Mouse (Mus musculus) testis, adult 2 months (tissue): ENCODE measurements around the gene Tctn1. TPM values are rescaled to one million over a fixed set of nuclear protein-coding genes. Genes with fewer than 3 reads are reported as not detected.
A peak's percentile ranks its signal among the peaks of the same experiment; 100 is the strongest.

Source experiments
- H3K27ac ChIP-seq: fragments of 200-500 bp; 2 replicates; pipeline ENCODE4 v1.5.1; 2012; ENCODE audit warnings: low read depth, low read length; ENCODE audit not compliant: control insufficient read depth, insufficient read depth
- H3K27me3 ChIP-seq: fragments of 200-500 bp; 2 replicates; pipeline ENCODE4 v1.6.1; 2012; ENCODE audit warnings: mild to moderate bottlenecking, low read length, moderate library complexity; ENCODE audit not compliant: control insufficient read depth, insufficient read depth
- H3K36me3 ChIP-seq: fragments of 200-500 bp; 2 replicates; pipeline ENCODE4 v1.6.1; 2012; ENCODE audit warnings: mild to moderate bottlenecking, low read length; ENCODE audit not compliant: control insufficient read depth, insufficient read depth
- H3K4me1 ChIP-seq: fragments of 200-500 bp; 2 replicates; pipeline ENCODE4 v1.6.1; 2012; ENCODE audit warnings: low read length; ENCODE audit not compliant: control insufficient read depth, insufficient read depth
- H3K4me3 ChIP-seq: fragments of 200-500 bp; 2 replicates; pipeline ENCODE4 v1.5.1; 2012; ENCODE audit warnings: low read depth, mild to moderate bottlenecking, low read length, moderate library complexity, mixed read lengths; ENCODE audit not compliant: control insufficient read depth
- CTCF ChIP-seq: fragments of 200-500 bp; IDR thresholded peaks from 2 replicates; pipeline ENCODE4 v1.5.1; 2012; ENCODE audit warnings: low read depth, mild to moderate bottlenecking, inconsistent platforms, low read length, moderate library complexity; ENCODE audit not compliant: control insufficient read depth, insufficient read depth, insufficient replicate concordance
- POLR2A ChIP-seq: fragments of 200-500 bp; IDR thresholded peaks from 2 replicates; pipeline ENCODE4 v1.6.1; 2012; ENCODE audit warnings: low read depth, mild to moderate bottlenecking, inconsistent platforms, low read length, moderate library complexity; ENCODE audit not compliant: control insufficient read depth
- polyA plus RNA-seq: library from polyadenylated mRNA; depleted of rRNA; stranded (reverse); fragments of >200 nt; gene quantifications from 2 replicates; pipeline ENCODE4 v1.2.3, GENCODE M21; 2012

Tctn1 gene
- polyA plus RNA-seq, 1 experiment = 59.8 TPM

DNA sequence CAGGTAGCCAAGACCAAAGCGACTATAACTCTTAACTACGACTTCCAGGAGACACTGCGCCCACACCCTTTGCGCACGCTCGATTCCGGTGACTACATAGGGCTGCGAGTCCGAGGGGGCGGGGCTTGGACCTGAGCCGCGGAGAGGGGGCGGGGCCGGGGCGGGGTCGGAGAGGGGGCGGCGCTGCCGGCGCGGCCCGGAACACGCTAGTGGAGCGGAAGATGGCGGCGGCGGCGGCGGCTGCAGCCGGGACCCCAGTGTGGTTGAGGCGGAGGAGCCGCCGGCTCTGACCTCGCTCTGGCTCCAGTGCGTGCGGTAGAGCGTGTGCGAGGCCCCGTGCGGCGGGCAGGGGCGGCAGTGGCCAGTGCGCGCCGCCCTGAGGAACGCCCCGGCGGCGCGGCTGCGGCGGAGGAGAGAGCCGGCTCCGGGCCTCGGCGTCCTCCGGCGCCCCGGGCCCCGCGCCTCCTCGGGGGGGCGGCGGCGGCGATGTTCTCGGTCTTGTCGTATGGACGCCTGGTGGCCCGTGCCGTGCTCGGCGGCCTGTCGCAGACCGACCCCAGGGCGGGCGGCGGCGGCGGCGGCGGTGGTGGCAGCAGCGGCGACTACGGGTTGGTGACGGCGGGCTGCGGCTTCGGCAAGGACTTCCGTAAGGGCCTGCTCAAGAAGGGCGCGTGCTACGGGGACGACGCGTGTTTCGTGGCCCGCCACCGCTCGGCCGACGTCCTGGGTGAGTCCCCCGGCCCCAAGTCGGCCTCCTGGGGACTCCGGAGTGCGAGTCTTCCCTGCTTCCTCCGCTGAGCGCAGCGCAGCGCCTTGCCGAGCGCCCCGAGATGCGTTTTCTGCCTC, 20.1 kb upstream of the Tctn1 start, which contains the start of gene Pptc7:
Gene Pptc7, plus strand, starts transcription at position 183 of the 846 bp plus-strand sequence.
- TF ChIP-seq CTCF (no peak), POLR2A (peak; percentile 82)
- H3K4me1 ChIP-seq = peaks cover 17% of the 10 kb centered on the region

DNA sequence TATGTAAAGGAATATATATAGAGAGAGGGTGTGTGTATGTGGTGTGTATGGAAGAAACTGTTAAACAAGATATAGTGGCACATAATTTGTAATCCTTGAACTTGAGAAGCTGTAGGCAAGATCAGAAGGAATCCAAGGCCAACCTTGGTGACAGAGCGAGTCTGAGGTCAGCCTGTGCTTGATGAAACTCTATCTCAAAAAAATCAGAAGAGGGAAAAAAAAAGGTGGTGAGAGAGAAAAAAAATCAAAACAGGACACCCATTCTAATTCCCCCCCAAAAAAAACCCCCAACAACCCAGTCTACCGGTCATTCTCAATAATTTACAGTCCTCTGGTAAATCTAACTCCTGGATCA, 19.5 kb upstream of the Tctn1 start:
- Histone ChIP-seq H3K4me1 (peaks cover 17% of the 10 kb centered on the region), H3K27me3 (no peaks in the 10 kb centered on the region), H3K4me3 (peak overlapping the region; percentile 90), H3K36me3 (no peaks in the 10 kb centered on the region), H3K27ac (peak overlapping the region; percentile 58; the same call in 1 of the 2 replicates)
- no peak for TF ChIP-seq POLR2A
- TF ChIP-seq CTCF = no peak

More for the DNA sequence above, 20.1 kb upstream of the Tctn1 start, which contains the start of gene Pptc7:
- H3K36me3 ChIP-seq = no peaks in the 10 kb centered on the region
- H3K4me3 ChIP-seq = peak within 1 kb of the TSS; percentile 90
- no peaks in the 10 kb centered on the region for H3K27me3 ChIP-seq
- peak within 1 kb of the TSS; percentile 91 for H3K27ac ChIP-seq

DNA sequence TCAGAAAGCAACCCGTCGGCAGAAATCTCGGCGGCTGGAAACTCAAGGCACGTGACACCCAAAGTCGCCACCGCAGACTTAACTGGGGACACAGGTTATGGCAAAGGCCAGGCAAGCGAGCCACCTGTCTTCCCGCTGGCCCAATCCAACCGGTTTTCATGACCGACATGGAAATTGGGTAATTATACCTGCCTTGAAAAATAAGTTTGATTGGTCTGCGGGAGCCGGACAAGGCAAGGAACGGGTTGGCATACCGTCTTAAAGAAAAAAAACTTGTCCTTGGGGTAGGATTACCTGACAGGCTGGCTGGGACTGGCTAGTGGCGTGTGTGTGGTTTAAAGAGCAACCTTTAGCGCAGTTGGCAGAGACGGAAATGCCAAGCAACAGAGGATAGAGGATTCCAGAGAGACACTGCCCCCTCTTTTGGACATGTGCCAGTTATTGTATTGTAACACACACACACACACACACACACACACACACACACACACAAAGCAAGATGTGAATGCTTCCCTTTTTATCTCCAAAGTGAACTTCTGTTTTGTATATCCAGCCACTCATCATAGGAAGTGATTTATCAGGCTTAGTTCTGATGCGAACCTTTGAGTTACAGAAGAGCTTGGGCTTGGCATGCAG, 16.7 kb upstream of the Tctn1 start:
- peak overlapping the region; percentile 21; the same call in 1 of the 2 replicates for H3K27ac ChIP-seq
- no peaks in the 10 kb centered on the region for H3K36me3 ChIP-seq
- H3K4me1 ChIP-seq = peaks cover 25% of the 10 kb centered on the region
- no peaks in the 10 kb centered on the region for H3K27me3 ChIP-seq
- no peak overlapping the region for H3K4me3 ChIP-seq
- TF ChIP-seq CTCF = no peak
- TF ChIP-seq POLR2A = no peak

DNA sequence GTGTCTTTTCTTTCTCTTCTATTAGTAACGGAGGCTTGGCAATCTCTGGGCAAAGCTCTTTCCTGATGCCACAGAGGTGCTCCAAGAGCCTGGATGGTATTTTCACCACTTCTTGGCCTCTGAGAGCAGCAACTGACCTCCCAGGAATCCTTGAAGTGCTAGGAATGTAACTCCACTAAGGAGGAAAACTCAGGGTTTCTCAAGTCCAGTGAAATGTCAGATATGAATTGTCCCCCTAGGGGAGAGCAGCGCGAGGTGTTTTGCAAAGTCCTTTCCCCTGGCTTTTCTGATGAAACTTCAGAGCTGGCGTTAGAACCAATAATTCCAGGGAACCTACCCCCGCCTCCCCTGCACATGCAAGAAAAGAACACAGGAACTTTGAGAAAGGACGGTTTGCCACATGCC, 16.2 kb upstream of the Tctn1 start:
- Histone ChIP-seq H3K27ac (peak overlapping the region; percentile 21; the same call in 1 of the 2 replicates), H3K27me3 (no peaks in the 10 kb centered on the region), H3K36me3 (no peaks in the 10 kb centered on the region), H3K4me3 (no peak overlapping the region), H3K4me1 (peaks cover 28% of the 10 kb centered on the region)
- TF ChIP-seq POLR2A = no peak
- no peak for TF ChIP-seq CTCF

DNA sequence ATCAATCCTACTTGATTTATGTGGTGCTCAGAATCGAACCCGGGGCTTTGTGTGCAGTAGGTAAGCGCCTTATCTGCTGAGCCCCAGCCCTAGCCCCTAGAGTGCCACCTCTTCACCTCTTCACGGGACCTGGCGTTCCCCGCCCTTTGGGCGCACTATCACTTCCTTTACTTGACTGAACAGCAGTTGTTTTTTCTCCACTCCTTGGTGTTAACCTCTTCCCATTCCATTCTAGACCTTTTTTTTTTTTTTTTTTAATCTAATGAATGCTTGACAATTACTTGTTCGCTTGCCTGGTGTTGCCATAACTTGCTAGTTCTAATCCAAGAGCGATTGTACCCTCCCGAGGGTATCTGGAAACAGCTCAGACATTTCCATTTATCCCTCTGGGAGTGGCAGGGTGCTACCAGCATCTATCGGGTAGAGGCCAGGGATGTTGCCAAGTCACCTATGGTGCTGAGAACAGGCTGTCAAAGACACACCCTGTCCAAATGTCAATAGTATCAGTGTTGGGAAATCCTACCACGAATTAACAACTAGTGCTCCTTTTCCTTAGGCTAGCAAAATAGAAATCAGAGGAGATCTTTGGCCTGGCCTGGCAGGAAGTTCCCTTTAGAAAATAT, 15.7 kb upstream of the Tctn1 start:
- 0 out of 2 replicates have a peak overlapping the region, but pooled peaks have one; percentile 21 for H3K27ac ChIP-seq
- H3K36me3 ChIP-seq = no peaks in the 10 kb centered on the region
- no peak overlapping the region for H3K4me3 ChIP-seq
- no peaks in the 10 kb centered on the region for H3K27me3 ChIP-seq
- no peak for TF ChIP-seq CTCF
- no peak for TF ChIP-seq POLR2A
- H3K4me1 ChIP-seq = peaks cover 25% of the 10 kb centered on the region

DNA sequence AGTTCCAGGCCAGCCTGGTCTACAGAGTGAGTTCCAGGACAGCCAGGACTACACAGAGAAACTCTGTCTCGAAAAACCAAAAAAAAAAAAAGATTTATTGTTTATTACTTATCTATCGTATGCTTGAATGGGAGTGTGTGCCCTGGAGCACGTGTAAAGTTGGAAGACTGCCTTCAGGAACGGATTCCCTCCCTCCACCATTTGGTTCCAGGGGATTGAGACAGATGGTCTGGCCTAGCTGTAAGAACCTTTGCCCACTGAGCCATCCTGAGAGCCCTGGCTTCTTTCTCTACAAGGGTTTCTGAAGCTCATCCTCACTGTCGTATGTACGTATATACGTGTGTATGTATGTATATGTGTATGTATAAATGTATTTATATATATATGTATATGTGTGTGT, 14.7 kb upstream of the Tctn1 start:
- peaks cover 24% of the 10 kb centered on the region for H3K4me1 ChIP-seq
- H3K4me3 ChIP-seq = no peak overlapping the region
- H3K36me3 ChIP-seq = no peaks in the 10 kb centered on the region
- no peaks in the 10 kb centered on the region for H3K27me3 ChIP-seq
- no peak for TF ChIP-seq CTCF
- TF ChIP-seq POLR2A = no peak
- H3K27ac ChIP-seq = no peak overlapping the region

DNA sequence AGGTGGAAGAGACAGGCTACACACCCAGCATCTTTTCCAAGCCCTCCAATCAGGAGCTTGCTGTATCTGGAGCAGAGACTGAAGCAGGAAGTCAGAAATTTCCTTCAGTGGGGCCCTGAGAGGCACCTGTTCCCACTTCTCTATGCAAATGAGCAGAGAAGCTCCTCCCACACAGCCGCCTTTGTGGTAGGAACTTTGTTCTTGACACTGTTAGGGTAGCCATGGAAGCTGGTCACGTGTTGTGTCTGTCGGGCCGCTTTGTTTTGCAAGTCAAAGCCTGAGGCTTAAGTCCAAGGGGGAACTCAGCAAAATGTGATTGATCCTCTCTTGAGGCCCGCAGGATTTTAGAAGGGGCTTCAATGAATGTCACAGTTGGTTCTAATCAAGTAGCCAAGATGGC, 10.5 kb upstream of the Tctn1 start:
- H3K4me1 ChIP-seq = peaks cover 16% of the 10 kb centered on the region
- no peaks in the 10 kb centered on the region for H3K36me3 ChIP-seq
- peak overlapping the region; percentile 4 for H3K4me3 ChIP-seq
- TF ChIP-seq POLR2A (no peak), CTCF (no peak)
- no peaks in the 10 kb centered on the region for H3K27me3 ChIP-seq
- H3K27ac ChIP-seq = no peak overlapping the region
